Mouse (Mus musculus): ENCODE data around the gene Ate1. TPM values are rescaled to one million over a fixed set of nuclear protein-coding genes. Genes with fewer than 3 reads are reported as not detected.
"Not testable (repeated sequence)": the region's sequence is repeated elsewhere in the genome, so short reads cannot be mapped to it uniquely, and the experiment has no call there.

Gene Ate1
- total RNA-seq, 2 experiments from 2014 or later, result 35.9 to 38.0 TPM

DNA sequence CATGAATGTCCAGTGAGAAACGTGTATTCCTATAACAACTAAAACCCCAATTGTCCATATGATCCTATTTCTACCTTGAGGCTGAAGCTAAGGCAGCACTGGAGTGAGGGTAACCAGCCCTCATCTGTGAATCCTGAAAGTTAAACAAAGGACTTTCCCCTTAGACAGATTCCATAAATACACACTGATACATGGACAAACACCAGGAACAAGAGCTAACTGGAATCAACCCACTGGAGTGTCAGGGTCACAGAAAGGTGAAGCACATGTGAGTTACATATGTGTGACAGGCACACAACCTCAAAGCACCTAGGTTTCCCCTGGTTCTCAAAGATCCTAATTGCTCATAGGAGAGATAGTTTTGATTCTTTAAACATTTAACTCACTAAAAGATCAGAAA lies 100.2 kb downstream of the Ate1 start:
- DNase-seq (ENCODE audit: low spot score in 2 of 2), result no peak

DNA sequence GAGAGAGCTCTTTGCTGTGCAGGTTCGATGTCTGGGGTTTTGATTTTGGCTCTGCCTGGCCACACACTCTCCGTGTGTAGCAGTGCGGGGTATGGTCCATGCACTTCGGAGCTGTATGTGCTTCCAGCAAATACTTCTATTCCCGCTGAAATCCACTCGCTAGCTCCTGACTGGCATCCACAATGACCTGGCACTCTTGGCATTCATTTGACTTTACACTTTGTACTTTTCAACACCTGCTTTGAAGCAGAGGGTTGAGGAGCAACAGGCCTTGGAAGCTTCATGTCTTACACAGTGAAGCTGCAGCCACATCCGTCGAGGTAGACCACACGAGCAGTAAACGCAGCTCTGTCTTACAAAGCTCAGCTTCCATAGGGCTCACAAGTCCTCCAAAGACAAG lies 112.5 kb downstream of the Ate1 start:
- DNase-seq (ENCODE audit: low spot score in 2 of 2), result no peak

DNA sequence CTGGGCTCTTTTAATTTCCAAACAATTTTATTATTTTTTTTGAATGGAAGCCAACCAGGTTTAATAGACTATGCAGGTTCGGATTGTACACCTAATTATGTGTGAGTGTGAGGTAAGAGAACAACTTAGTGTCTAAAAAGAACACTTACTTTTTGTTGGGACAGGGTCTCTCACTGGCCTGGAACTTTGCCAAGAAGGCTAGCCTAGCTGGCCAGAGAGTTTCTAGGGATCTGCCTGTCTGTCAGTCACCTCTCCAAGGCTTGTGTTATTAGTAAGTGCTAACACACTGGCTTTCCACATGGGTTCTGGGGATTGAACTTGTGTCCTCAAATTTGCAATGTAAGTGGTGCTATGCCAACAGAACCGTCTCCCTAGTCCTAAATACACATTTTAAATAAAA lies 116.8 kb downstream of the Ate1 start:
- no peak for DNase-seq (ENCODE audit: low spot score in 2 of 2)

DNA sequence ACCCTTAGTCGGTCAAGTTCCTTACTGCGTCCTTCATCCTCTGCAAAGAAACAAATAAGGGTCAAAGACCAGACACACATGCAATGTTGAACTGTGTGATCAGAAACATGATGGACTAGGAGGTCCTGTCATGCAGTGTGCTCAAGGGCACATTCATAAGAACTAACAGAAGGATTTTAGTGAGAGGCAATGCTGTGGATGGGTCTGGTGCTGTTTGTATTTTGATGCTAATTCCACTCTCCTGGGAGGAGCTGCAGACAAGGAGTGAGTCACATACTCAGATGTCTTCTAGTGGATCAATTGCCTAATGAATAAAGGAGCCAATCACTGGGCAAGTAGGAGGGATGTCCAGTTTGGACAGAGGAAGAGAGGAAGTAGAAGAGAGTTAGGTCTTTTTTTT lies 125.5 kb downstream of the Ate1 start:
- no peak for DNase-seq (ENCODE audit: low spot score in 2 of 2)

DNA sequence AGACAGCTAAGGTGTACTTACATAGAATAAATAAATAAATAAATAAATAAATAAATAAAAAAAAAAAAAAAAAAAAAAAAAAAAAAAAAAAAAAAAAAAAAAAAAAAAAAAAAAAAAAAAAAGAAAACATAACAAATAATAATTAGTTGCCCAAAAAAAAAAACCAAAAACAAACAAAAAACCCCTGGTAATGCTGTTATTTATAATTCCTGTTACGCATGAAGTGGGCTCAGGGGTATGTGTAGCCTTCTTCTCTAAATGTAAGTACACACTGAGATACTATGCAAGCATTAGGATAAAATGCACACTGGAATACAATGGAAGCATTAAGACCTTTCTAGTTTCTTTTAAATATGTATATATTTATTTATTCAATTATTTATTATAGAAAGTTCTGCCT lies 130.1 kb downstream of the Ate1 start:
- not testable (repeated sequence) for DNase-seq (ENCODE audit: low spot score in 2 of 2)

DNA sequence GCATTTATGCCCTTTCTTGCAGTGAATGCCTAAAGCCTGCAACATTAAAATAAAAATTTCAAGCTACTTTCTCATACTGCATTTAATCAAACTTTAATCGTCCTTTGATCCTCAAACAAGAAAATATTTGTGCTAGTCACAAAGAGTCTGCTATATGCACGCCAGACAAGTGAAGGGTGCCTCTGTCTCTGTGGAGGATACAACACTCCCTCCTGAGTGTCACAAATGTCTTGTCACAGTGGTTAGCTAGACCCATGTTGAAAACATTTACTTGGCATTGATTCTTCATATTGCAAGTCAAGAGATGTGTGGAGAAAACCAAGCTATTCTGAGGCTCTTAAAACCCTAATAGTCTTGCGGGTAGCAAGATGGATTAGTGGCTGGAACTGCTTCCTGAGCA lies 133.9 kb downstream of the Ate1 start:
- DNase-seq (ENCODE audit: low spot score in 2 of 2), result no peak

DNA sequence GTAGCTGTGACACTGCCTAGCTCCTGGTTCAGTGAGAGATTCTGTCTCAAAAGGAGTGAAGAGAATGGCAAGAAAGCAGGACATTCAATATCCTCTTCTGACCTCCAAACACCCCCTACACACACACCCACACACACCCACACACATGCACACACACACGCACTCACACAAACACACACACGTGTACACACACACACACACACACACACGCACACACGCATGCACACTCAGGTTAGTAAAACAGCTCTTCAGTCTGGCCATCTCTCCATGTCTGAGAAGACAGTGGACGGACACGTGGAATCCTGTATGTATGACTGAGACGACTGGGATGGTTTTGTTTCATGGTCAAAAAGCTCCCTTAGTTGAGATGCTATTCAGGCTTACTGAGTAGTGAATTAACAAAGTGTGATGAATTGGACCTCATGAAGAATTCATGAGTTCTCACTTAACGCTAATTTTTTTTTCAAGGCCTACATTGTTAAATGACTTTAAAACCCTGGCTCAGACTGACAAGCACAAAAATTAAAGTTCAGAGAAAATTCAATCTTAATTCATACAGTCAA lies 134.4 kb downstream of the Ate1 start:
- no peak for DNase-seq (ENCODE audit: low spot score in 2 of 2)

DNA sequence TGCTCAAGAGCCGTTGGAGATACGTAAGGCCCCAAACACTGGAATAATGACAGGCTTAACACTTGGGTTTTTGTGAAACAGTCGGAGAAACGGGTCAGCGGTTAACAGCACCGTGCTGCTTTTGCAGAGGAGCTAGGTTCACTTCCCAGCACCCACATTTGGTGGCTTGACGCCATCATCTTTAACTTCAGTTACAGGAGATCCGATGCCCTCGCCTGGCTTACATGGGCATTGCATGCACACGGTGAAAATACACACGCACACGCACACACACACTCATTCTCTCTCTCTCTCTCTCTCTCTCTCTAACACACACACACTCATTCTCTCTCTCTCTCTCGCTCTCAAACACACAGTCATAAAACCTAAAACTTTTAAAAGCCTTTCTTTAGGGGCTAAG lies 138.0 kb downstream of the Ate1 start:
- DNase-seq (ENCODE audit: low spot score in 2 of 2), result no peak

DNA sequence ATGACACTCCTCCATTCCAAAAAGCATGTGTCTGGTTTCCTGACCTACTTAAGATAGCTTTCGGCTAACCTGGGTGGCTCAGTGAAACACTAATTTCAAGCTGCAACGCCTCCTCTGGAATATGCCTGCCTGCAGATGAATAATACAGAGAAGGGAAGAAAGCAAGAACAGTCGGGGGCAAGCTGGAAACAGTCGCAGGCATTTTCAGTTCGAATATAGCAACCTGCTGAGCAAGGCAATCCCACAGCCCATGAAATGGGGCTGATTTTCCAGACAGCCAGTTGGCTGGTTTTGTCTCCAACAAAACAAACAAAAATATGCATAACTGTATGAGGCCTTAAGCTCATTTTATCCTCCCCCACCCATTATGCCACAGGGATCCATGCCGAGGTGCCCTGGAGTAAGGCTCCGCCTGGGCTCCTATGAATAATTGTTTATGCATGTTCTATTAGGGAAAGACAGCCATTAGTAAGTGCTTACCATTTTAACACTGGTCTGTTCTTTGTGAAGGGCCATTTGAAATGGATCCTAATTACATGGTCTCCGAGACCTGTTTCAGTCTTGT lies 138.7 kb downstream of the Ate1 start:
- no peak for DNase-seq (ENCODE audit: low spot score in 2 of 2)

DNA sequence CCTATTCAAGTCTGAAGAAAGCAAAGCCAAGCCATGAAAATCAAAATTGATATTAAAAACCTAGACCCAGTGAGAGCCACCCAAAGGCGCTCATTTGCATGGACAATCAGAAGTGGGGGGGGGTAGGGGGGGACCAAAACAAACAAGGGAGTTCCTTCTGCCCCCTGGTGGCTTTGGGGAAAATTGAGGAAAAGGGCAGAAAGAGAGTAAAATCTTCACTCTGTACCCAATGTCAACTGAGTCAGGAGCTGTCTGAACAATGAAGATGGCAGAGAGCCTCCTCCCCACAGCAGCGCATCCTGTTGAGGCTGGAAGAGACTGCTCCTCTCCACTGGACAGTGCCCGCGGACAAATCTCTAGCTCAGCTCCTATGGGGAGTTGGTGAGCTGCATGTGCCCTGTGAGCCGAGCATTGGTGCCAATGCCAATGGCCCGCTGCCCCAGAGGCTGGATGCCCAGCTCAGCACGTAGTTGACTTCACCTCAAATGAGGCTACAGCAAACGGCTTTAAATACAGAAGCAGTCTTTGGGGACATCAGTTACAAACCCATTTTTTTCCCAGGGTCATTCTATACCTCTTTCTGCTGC lies 139.3 kb downstream of the Ate1 start:
- peak in 1 of 2 experiments; percentile 27 for DNase-seq (ENCODE audit: low spot score in 2 of 2)

DNA sequence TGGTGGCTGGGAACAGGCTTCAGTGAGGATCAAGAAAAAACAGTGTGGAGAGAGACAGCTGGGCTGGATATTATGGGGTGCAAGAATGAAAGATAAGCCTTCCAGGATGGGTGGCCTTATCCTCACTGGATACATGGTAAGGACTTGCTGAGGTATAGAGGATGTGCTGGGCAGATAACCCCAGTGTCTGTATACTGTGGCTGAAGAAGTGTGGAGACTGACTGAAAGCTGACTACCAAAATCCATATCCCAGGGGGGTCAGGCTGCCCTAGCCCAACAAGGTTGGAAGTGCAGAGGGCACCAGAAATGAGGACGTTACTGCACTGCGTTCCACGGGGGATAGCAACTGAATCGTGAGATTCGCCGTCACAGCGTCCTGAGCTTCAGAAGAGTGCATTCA lies 139.8 kb downstream of the Ate1 start:
- DNase-seq (ENCODE audit: low spot score in 2 of 2), result no peak

DNA sequence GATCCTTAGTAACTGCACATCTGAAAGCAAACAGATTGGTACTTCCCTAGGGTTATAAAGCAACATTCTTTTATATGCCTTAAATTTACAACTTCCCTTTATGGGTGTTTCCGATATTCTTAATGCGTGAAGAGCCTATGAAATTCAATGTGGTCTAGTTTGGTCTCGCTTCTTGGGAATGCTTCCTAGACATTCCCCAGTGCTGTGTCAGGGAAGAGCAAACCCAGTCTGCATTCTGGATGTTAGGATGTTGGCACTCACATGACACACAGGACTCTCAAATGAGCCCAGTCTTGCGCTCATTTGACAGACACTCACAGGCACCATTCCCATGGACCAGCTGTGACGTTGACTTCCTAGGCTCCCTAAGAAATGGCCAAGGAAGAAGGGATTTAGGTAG lies 140.3 kb downstream of the Ate1 start:
- no peak for DNase-seq (ENCODE audit: low spot score in 2 of 2)

DNA sequence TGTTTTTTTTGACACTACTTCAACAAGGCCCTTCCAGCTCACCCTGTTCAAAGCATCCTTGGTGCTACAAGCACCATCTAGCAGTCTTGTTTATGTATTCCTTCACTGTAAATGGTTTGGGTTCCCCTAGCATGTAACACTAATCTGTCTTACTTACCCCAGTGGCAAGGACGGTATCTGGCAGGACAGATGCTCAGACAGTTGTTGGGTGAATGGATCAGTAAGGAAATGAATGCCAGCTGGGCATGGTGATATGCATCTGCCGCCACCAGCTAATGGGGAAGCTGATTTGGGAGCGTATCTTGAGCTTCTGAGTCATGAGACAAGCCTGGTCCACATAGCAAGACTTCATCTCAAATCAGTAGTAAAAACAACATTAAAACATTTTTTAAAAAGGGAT lies 141.9 kb downstream of the Ate1 start:
- DNase-seq (ENCODE audit: low spot score in 2 of 2), result no peak

DNA sequence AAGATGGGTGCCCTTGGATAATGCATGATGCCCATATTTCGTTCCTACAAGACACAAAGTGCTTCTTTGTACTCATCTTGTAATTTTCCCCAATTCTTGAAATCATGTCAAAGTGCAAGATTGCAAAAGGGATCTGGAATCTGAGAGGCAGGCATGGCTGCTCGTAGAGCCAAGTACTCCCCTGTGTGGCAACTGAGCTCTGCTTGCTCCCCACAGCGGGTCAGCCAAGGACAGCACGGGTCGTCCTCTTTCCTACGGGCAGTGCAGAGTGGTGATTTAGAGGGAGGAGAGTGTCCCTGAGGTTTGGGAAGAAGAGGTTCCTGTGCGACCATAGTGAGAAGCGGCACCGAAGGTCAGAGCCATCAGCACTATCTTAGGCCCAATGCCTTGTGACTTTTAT lies 145.9 kb downstream of the Ate1 start:
- peak in 1 of 2 experiments; percentile 36 for DNase-seq (ENCODE audit: low spot score in 2 of 2)

DNA sequence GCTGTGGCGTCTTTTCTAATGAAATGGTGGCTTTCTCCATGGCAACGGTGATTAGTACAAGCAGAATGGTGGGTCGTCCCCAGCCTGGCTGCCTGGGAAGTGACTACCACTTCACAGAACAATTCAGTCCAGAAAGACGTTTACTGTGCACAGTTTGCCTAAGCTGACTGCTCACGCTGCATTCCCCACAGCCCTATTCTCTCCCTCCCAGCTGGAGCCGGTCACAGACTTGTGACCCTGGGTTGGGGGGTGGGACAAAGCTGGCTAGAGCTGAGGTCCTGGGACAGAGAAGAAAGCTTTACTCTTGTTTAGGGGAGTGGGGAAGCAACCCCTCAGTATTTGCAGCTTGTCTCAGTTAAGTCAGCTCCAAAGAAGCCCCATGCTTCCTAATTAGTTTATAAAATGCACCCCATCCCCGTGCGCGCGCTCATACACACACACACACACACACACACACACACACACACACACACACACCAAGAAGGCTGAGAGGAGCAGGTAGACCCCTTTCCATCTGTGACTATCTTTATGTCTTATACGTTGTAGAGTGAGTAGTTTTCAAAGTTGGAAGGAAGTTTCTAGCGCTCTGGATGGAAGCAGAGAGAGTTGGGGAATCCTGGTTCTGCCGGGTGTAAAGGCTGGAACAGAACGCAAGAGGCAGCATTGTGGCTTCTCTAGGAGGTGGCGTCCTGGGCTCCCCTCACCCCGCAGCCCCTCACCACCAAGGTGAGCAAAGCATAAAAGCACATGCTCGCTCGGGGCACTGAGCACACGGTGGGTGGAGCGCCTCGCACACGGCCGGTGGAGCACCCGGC lies 151.1 kb downstream of the Ate1 start:
- DNase-seq (ENCODE audit: low spot score in 2 of 2), result no peak

DNA sequence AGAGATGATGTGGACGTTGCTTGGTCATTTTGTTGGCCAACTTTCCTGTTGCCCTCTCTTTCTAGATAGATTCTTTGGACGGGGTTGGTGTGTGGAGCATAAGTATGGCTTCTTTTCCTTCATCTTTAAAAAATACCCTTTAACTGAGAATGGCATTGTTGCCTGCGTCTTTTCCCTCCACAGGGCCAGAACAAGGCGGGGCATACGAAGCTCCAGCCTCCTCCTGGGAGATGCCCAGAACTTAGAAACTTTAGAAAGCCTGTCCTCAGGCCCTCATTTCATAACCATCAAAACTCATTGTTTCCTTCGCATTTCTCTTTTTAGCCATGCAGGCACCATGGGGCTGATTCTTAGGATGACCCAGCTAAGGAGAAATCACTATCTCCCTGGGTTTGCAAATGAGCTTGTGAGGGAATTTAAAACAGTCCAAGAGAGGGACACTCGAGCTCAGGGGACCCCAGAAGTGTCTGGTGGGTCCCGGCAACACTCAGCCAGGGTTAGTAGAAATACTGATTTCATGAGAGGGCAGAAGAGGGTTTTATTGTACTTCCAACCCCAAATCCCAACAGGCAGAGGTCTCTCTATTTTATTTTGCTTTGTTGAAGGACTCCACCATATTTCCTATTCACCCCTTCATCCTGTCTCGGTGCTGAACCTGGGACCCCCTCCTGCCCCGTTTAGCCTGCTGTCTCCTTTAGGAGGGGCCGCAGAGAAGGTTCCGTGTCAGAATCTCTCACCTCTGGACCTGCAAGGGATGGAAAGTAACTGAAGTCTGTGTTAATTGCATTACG lies 151.9 kb downstream of the Ate1 start:
- no peak for DNase-seq (ENCODE audit: low spot score in 2 of 2)

DNA sequence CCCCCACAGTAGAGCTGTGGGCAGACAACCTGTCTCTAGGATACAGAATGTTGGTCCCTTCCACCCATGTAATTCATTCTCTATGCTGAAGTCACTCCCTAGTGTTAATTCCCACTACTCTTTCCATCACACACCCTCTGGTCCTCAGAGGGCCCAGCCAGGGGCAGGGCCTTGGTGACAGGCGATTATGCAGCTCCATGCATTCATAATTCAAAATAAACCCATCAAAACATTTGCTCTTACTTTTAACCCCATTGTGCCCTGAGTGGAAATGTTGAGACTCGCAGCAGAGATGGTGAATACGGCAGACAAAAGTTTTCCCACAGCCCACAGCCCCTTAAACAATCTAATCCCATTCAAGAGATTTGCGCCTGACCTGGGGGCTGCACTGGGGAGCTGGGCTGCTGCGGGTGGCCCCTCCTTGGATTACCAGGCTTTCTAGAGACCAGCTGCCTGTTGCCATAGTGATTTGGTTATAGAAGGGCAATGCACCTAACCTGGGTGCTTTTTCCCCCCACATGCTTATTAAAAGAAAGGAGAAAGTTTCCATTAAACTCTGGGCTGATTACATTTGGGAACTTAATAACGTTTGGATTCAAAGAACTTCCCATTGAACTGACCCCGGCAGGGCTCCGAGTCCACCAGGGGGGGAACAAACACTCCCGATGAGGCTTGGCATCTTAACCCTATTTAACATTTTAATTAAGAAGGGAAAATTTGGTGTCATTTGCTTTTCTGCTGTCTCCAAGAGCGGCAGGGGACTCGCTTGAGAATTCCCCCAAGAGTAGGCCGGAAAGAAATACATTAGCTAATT lies 152.7 kb downstream of the Ate1 start:
- DNase-seq (ENCODE audit: low spot score in 2 of 2), result no peak

DNA sequence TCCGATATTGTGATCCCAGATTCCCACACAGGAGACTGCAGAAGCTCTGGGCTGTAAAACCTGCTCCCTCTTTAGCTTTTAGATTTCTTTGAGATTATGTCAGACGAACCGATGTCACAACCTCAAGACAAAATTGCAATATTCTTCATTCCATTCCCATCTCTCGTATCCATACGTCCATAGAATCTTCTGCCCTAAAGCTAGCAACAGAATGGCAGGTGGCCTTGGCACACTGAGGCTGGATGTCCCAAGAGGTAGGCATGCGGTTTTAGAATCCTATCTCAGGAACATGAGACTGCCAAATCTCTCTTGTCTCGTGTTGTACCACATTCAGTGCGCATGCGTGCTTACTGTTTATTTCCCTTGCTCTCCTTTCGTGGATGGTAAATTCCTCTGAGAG lies 154.5 kb downstream of the Ate1 start:
- DNase-seq (ENCODE audit: low spot score in 2 of 2), result no peak

All from adrenal gland, adult 18-20 months (tissue).